Mouse (Mus musculus) forebrain, embryonic 16.5 days (tissue): Measurements from ENCODE around the gene Fgfr2. TPM values are rescaled to one million over a fixed set of nuclear protein-coding genes. Genes with fewer than 3 reads are reported as not detected.

Experiments
- ATAC-seq: fragments of 200-750 bp; cut with Nextera tagmentation; 2 replicates; pipeline ENCODE4 v1.8.0; 2017; ENCODE audit warnings: mild to moderate bottlenecking, moderate library complexity
- H3K27ac ChIP-seq: fragments of 300-500 bp; sonication (generic); 2 replicates; pipeline ENCODE4 v1.5.1; 2014; ENCODE audit warnings: low read length, control low read depth
- H3K27me3 ChIP-seq: fragments of 300-500 bp; sonication (generic); replicated peaks from 2 replicates; pipeline ENCODE4 v1.6.1; 2014; ENCODE audit warnings: low read length; ENCODE audit not compliant: control insufficient read depth, insufficient read depth
- H3K36me3 ChIP-seq: fragments of 300-500 bp; sonication (generic); 2 replicates; pipeline ENCODE4 v1.6.1; 2014; ENCODE audit not compliant: control insufficient read depth, insufficient read depth
- H3K4me1 ChIP-seq: fragments of 300-500 bp; sonication (generic); replicated peaks from 2 replicates; pipeline ENCODE4 v1.6.1; 2014; ENCODE audit warnings: low read length; ENCODE audit not compliant: control insufficient read depth, insufficient read depth
- H3K4me2 ChIP-seq: fragments of 300-500 bp; sonication (generic); 2 replicates; pipeline ENCODE4 v1.6.1; 2014; ENCODE audit warnings: mild to moderate bottlenecking, low read length, control low read depth
- H3K4me3 ChIP-seq: fragments of 300-500 bp; sonication (generic); replicated peaks from 2 replicates; pipeline ENCODE4 v1.5.1; 2014; ENCODE audit warnings: mild to moderate bottlenecking, low read length, control low read depth
- H3K9ac ChIP-seq: fragments of 300-500 bp; sonication (generic); replicated peaks from 2 replicates; pipeline ENCODE4 v1.6.1; 2014; ENCODE audit warnings: low read depth, low read length, control low read depth
- H3K9me3 ChIP-seq: fragments of 300-500 bp; sonication (generic); 2 replicates; pipeline ENCODE4 v1.6.1; 2016; ENCODE audit warnings: low read length; ENCODE audit not compliant: control insufficient read depth
- WGBS: fragments of 180-500 bp; shearing (Covaris S2); extraction: QIAGEN DNeasy Blood & Tissue Kit; methylation state at CpG from one replicate; pipeline ENCODE4 v1.1.7; 2014; 5-methylcytosine and 5-hydroxymethylcytosine counted together
- polyA plus RNA-seq: library from polyadenylated mRNA; unstranded; fragments of >200 nt; fragmentation: Nextera tagmentation; extraction: Ambion mirVana; gene quantifications from 2 replicates; pipeline ENCODE4 v1.2.1, GENCODE M21; 2015

Gene Fgfr2
- polyA plus RNA-seq, 1 experiment from 2014 or later = 39.2 TPM

DNA sequence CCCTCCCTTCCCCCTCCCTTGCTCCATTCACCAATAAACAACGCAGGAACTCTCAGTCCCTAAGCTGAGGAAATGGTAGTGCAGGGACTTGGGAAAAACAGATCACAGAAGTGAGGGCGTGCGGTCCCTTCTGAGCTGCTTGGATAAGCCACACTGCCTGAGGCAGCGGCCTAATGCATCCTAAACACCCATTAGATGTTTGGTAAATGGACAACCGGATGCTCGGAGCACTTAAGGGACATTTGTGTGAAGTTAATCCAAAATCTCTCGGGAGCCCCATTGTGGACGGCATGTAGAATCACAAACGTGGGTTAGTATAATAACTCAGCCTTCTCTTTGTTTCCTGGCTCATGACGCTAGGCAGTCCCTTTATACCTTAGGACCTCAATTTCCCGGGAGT is 791.0 kb downstream of the Fgfr2 start:
- Histone ChIP-seq H3K9ac (no peak overlapping the region), H3K4me3 (no peak overlapping the region), H3K36me3 (no peaks in the 10 kb centered on the region), H3K9me3 (0 out of 2 replicates have a peak, but pooled peaks cover 2% of the 10 kb centered on the region), H3K4me2 (no peak overlapping the region), H3K27me3 (no peaks in the 10 kb centered on the region), H3K4me1 (peaks cover 9% of the 10 kb centered on the region), H3K27ac (no peak overlapping the region)
- 41% methylated on average over 11 of the region's 11 CpGs for WGBS
- ATAC-seq = no peak

GRCm38 (mm10) chr7:132330179-132330578 is 793.0 kb downstream of the Fgfr2 start:
- H3K27me3 ChIP-seq = no peaks in the 10 kb centered on the region
- H3K27ac ChIP-seq = no peak overlapping the region
- H3K9me3 ChIP-seq = no peaks in the 10 kb centered on the region
- no peak overlapping the region for H3K4me2 ChIP-seq
- 74% methylated on average over 1 of the region's 1 CpGs for WGBS
- H3K36me3 ChIP-seq = no peaks in the 10 kb centered on the region
- H3K9ac ChIP-seq = no peak overlapping the region
- H3K4me1 ChIP-seq = peaks cover 4% of the 10 kb centered on the region; the same call in 1 of the 2 replicates
- no peak overlapping the region for H3K4me3 ChIP-seq
- no peak for ATAC-seq

DNA sequence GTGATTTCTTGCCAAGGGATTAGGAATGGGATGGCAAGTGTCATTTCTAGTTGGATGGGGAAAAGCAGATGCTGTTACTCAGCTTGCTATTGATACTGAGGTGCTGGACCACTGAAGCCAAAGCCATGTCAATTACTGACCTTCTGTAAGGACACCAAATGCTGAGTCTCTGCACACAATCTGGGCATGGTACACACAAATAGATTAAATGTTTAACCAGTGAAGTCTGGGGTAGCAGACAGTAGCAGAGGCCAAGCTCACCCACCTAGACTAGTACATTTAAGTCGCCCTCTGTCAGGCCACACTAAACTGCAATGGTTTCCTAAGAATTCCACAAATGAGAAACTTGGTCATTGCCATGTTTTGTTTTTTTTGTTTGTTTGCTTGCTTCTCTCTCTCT is 794.5 kb downstream of the Fgfr2 start:
- H3K27ac ChIP-seq = no peak overlapping the region
- H3K27me3 ChIP-seq = no peaks in the 10 kb centered on the region
- ATAC-seq = no peak
- no peaks in the 10 kb centered on the region for H3K36me3 ChIP-seq
- H3K4me1 ChIP-seq = peaks cover 4% of the 10 kb centered on the region; the same call in 1 of the 2 replicates
- WGBS = 100% methylated on average over 1 of the region's 1 CpGs
- H3K9me3 ChIP-seq = no peaks in the 10 kb centered on the region
- no peak overlapping the region for H3K4me3 ChIP-seq
- H3K4me2 ChIP-seq = no peak overlapping the region
- no peak overlapping the region for H3K9ac ChIP-seq

DNA sequence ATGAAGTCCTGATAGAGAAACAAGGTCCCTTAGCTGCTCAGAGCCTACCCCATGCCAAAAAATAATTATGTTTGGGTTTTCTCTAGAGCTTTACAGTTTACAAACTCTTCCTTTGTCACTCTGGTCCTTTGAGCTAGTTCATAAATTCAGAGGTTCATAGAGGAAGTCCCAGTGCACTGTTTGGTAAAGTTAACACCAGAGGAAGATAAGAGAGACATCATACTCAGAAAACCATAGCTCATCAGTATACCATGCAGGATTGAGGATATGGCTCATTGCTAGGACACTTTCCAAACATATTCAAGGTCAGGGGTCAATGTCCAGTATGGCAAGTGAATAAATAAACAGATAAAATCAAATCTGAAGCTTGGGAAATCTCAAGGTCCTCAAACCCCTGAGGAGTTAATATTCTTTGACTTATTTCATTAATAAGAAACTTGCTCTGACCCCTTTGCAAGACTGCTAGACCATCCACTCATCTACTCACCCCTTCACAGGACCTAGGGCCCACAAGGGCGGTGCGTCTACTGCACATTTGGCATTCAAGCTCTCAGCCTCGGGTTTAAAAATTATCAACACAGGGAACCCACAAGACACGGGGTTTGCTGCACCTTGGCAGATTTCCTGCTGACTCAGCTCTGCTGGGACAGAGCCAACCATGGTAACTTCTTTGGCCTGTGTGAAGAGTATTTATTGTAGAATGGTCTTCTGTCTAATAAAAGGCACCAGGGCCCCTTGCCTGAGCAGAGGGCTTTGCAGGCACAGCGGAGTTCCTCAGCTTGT is 797.4 kb downstream of the Fgfr2 start:
- no peak overlapping the region for H3K4me3 ChIP-seq
- H3K4me2 ChIP-seq = no peak overlapping the region
- 53% methylated on average over 5 of the region's 5 CpGs for WGBS
- no peaks in the 10 kb centered on the region for H3K27me3 ChIP-seq
- no peak overlapping the region for H3K27ac ChIP-seq
- no peak overlapping the region for H3K9ac ChIP-seq
- peaks cover 4% of the 10 kb centered on the region; the same call in 1 of the 2 replicates for H3K4me1 ChIP-seq
- H3K9me3 ChIP-seq = no peaks in the 10 kb centered on the region
- ATAC-seq = no peak
- H3K36me3 ChIP-seq = no peaks in the 10 kb centered on the region

GRCm38 (mm10) chr7:132323430-132323829 is 799.7 kb downstream of the Fgfr2 start:
- Histone ChIP-seq H3K27me3 (no peaks in the 10 kb centered on the region), H3K4me3 (no peak overlapping the region), H3K36me3 (no peaks in the 10 kb centered on the region), H3K27ac (no peak overlapping the region), H3K9ac (no peak overlapping the region), H3K9me3 (no peaks in the 10 kb centered on the region), H3K4me2 (no peak overlapping the region), H3K4me1 (peaks cover 4% of the 10 kb centered on the region; the same call in 1 of the 2 replicates)
- 82% methylated on average over 5 of the region's 5 CpGs for WGBS
- no peak for ATAC-seq

DNA sequence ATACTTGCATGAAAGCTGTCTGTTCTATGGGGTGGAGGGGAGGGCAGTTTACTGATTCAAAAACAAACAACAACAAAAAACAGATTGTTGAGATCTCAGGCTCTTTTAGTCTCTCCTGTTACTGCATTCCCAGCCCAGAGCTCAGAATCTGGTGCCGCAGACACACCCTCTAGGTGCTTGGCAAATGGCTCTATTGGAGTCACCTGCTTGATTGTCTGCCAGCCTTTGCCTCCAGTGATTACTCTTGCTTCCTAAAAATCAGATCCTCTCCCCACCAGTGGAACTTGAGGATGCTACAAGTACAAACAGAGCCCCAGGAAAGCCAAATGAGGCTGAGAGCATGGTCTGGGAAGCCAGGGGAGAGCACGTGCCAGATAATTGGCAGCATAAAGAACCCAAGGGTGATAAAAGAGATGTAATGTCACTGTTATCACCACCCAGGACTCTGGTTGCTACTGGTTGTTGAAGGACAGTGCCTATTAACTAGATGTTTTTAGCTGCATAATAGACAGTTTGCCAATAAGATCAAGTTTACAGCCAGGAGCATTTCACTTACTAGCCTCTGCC is 801.7 kb downstream of the Fgfr2 start:
- Histone ChIP-seq H3K4me3 (no peak overlapping the region), H3K9me3 (no peaks in the 10 kb centered on the region)
- WGBS = 66% methylated on average over 2 of the region's 2 CpGs

DNA sequence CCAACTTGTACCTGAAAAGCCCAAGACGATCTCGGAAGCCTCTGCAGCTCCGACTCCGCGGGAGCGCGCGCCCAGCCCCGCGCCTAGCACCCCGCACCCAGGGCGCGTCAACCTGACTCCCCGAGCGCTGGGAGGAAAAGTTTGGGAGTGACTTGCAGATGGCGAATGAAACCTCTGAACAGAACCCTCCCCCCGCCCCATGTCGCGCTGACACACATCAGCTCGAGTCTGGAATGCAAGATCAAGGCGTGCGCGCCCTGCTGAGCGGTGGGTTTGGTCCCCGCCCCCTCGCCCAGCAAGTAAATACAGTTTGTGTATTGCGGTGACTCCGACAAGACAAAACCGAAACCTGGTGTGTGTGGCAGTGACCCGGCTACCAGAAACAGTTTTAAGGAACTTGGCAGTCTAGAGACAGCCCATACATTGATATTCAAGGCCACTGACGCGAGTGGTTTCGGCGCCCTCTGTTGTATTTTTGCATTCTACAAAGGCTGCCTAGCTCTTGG is 806.1 kb downstream of the Fgfr2 start, which contains the start of gene Chst15:
Gene Chst15 (minus strand): TSS at position 193 of the 506 bp plus-strand sequence.
- peak within 1 kb of the TSS; percentile 91 for H3K9ac ChIP-seq
- ATAC-seq = peak; percentile 47
- under 1% methylated on average over 34 of the region's 34 CpGs for WGBS

More for the DNA sequence above, 801.7 kb downstream of the Fgfr2 start:
- no peak overlapping the region for H3K27ac ChIP-seq
- H3K4me2 ChIP-seq = no peak overlapping the region
- no peak for ATAC-seq
- H3K27me3 ChIP-seq = no peaks in the 10 kb centered on the region
- no peak overlapping the region for H3K9ac ChIP-seq
- H3K4me1 ChIP-seq = peaks cover 9% of the 10 kb centered on the region
- no peaks in the 10 kb centered on the region for H3K36me3 ChIP-seq

GRCm38 (mm10) chr7:132316101-132317035 is 806.8 kb downstream of the Fgfr2 start:
- H3K9me3 ChIP-seq = no peaks in the 10 kb centered on the region
- H3K4me1 ChIP-seq = peaks cover 17% of the 10 kb centered on the region
- H3K27me3 ChIP-seq = no peaks in the 10 kb centered on the region
- peak overlapping the region; percentile 91 for H3K9ac ChIP-seq
- WGBS = under 1% methylated on average over 79 of the region's 79 CpGs
- ATAC-seq = peak; percentile 69
- peak overlapping the region; percentile 95 for H3K4me2 ChIP-seq
- peak overlapping the region; percentile 90 for H3K27ac ChIP-seq
- no peaks in the 10 kb centered on the region for H3K36me3 ChIP-seq
- peak overlapping the region; percentile 86 for H3K4me3 ChIP-seq

More for the DNA sequence above, 806.1 kb downstream of the Fgfr2 start, which contains the start of gene Chst15:
- peak within 1 kb of the TSS; percentile 86 for H3K4me3 ChIP-seq
- H3K9me3 ChIP-seq = no peaks in the 10 kb centered on the region
- peak within 1 kb of the TSS; percentile 90 for H3K27ac ChIP-seq
- H3K36me3 ChIP-seq = no peaks in the 10 kb centered on the region
- peaks cover 17% of the 10 kb centered on the region for H3K4me1 ChIP-seq
- peak within 1 kb of the TSS; percentile 95 for H3K4me2 ChIP-seq
- H3K27me3 ChIP-seq = no peaks in the 10 kb centered on the region
